Mouse (Mus musculus): ENCODE measurements around the gene Zfp668. TPM values are rescaled to one million over a fixed set of nuclear protein-coding genes. Genes with fewer than 3 reads are reported as not detected.
A peak's percentile ranks its signal among the peaks of the same experiment; 100 is the strongest.
"Not testable (repeated sequence)": the region's sequence is repeated elsewhere in the genome, so short reads cannot be mapped to it uniquely, and the experiment has no call there.

Zfp668 gene
- total RNA-seq, 1 experiment from 2014 or later: 7.0 TPM

DNA sequence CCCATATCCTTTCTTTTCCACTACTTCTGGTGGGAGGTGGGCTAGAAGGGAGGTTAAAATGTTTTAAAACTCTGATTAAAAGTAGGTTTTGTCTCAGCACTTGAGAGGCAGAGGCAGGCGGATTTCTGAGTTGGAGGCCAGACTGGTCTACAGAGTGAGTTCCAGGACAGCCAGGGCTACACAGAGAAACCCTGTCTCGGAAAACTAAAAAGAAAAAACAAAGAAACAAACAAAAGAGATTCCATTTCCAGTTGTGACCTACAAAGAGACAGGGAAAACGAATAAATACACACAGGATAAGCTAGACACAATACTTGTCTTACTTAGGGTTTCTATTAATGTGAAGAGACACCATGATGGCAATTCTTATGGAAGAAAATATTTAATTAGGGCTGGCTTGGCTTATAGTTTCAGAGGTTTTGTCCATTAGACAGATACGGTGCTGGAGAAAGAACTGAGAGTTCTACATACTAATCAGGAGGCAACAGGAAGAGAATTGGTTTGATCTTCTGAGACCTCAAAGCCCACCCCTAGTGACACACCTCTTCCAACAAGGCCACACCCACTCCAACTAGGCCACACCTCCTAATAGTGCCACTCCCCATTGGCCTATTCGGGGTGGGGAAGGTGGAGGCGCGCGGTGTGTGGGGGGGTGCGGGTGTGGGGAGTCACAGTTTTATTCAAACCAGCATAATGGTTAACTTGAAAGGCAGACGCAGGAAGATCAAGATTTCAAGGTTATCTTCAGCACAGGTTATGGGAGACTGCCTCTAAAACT is 21.7 kb upstream of the Zfp668 start:
- ATAC-seq (replicated peaks in 1 of 2; ENCODE audit: insufficient read depth in 1 of 2, low FRiP score in 2 of 2, low TSS enrichment in 1 of 2, low read depth in 1 of 2, poor library complexity in 2 of 2, severe bottlenecking in 2 of 2): no peak

DNA sequence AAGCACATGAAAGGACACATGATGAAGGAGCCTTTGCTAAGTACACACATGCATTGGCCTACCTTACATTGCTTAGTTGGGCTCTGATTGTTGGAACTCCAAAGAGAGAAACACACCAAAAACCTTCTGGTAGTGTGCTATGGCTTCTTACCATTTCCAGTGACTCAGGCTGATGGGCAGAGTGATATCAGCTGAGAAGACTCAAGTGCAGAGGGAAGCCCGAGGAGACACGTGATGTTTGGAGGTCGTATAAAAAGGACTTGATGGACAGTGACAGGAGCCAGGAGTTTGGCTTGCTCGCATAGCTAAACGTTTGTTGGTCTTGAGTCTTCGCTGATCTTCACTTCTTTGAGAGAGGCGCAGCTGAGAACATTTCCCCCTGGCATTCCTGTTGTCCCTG is 20.9 kb upstream of the Zfp668 start:
- ATAC-seq (replicated peaks in 1 of 2; ENCODE audit: insufficient read depth in 1 of 2, low FRiP score in 2 of 2, low TSS enrichment in 1 of 2, low read depth in 1 of 2, poor library complexity in 2 of 2, severe bottlenecking in 2 of 2): no peak

DNA sequence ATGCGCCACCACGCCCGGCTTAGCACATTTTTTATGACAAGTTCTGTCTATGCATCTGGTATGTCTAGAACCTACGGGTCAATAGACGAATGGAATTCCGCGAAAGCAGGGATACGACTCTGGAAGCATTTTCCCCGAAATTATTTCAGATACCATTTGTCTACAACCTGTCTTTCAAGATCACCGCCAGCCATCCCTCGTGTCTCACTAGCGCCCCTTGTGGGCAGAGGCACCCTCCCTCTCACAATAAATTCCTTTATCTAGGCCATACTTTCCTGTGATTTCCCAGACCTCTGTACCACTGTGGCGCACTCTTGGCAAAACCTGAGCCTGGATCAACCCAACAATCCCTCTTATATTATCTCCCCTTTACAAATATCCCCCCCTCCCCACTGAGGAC is 19.8 kb upstream of the Zfp668 start:
- ATAC-seq (replicated peaks in 1 of 2; ENCODE audit: insufficient read depth in 1 of 2, low FRiP score in 2 of 2, low TSS enrichment in 1 of 2, low read depth in 1 of 2, poor library complexity in 2 of 2, severe bottlenecking in 2 of 2): no peak; a peak in 1 of 4 replicates

DNA sequence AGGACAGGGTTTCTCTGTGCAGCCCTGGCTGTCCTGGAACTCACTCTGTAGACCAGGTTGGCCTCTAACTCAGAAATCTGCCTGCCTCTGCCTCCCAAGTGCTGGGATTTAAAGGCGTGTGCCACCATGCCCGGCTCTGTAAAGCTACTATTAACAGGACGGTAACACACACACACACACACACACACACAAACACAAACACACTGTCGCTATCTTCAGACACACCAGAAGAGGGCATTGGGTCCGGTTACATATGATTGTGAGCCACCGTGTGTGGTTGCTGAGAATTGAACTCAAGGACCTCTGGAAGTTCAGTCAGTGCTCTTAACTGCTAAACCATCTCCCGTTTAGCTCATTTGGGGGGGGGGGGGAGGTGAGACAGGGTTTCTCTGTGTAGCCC is 19.3 kb upstream of the Zfp668 start:
- not testable (repeated sequence) for ATAC-seq (replicated peaks in 1 of 2; ENCODE audit: insufficient read depth in 1 of 2, low FRiP score in 2 of 2, low TSS enrichment in 1 of 2, low read depth in 1 of 2, poor library complexity in 2 of 2, severe bottlenecking in 2 of 2)

DNA sequence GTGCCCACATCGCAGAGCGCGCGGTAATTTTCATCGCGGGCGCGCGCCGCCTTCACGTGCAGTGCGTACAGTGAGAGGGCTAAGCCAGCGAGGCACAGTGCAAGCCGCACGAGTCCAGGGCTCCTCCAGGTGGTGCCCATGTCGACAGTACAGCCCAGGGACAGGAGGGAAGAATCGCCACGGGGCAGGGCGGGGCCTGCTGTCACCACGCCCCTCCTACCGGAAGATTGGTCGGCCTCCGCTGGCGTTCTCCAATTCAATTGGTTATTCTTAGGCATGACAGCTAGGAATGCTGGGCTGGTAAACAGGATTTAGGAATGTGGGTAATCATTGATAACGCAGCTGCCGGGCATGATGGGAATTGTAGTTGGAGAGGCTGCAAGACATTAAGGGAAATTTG is 18.8 kb upstream of the Zfp668 start, which contains the start of the genes Gm21974 and Vkorc1:
Gene Gm21974 (minus strand): TSS at position 13 of the 400 bp plus-strand sequence.
Gene Vkorc1 (minus strand): TSS at position 176 of the 400 bp plus-strand sequence.
- peak; percentile 94 to 97 for ATAC-seq (replicated peaks in 1 of 2; ENCODE audit: insufficient read depth in 1 of 2, low FRiP score in 2 of 2, low TSS enrichment in 1 of 2, low read depth in 1 of 2, poor library complexity in 2 of 2, severe bottlenecking in 2 of 2)

DNA sequence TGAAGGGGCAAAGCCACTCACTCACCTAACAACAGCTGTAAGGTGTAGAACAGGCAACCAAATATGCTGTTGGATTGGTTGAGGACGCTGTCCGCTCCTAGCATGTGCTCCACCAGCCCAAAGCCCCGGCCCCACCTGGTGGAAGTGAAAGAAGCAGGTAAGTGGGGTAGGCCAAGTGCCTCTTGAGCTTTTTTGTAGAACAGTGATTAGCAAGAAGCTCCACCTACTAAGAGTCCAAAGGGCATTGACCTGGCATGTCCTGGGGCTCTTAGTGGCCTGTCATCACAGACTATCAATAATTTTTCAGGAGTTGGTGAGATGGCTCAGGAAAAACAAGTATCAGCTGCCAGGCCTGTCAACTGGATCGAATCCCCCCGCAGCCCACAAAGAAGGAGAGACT is 17.9 kb upstream of the Zfp668 start:
- ATAC-seq (replicated peaks in 1 of 2; ENCODE audit: insufficient read depth in 1 of 2, low FRiP score in 2 of 2, low TSS enrichment in 1 of 2, low read depth in 1 of 2, poor library complexity in 2 of 2, severe bottlenecking in 2 of 2): no peak

DNA sequence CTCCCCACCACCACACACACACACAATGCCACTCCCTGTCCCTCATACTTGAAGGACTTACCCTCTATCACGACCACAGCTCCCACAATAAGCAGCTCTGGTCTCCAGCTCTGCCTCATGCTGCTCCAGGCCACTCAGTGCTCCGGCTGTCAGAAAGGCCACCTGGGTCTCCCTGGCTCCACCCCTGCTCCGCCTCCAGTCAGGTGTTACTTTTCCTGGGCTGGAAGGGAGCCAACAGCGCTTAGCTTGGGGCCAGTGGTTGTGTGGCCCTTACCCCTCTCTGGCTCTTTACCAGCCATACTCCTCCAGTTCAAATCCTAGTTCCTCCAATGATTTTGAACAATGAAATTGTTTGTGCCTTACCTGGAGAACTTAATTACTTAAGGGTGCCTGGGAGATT is 14.2 kb upstream of the Zfp668 start, which contains the start of gene Prss53:
Gene Prss53 (minus strand): TSS at position 173 of the 400 bp plus-strand sequence.
- ATAC-seq (replicated peaks in 1 of 2; ENCODE audit: insufficient read depth in 1 of 2, low FRiP score in 2 of 2, low TSS enrichment in 1 of 2, low read depth in 1 of 2, poor library complexity in 2 of 2, severe bottlenecking in 2 of 2): no peak

DNA sequence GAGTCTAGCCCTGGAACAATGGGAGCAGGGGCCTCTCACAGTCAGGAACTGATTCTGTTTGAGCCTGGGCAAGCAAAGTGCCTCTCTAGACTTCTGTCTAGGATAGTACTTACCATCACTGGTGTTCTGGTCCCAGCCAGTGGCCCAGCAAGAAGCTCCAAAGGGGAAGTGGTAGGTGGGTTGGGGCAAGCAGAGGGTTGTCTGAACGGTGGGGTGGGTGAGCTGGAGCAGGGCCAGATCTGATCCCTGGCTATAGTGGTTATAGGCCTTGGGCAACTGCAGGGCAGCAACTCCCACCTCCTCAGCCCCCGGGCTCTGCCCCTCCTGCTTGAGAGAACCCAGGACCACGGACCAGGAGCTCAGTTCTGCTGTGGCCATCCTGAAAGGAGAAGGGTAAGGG is 12.2 kb upstream of the Zfp668 start:
- ATAC-seq (replicated peaks in 1 of 2; ENCODE audit: insufficient read depth in 1 of 2, low FRiP score in 2 of 2, low TSS enrichment in 1 of 2, low read depth in 1 of 2, poor library complexity in 2 of 2, severe bottlenecking in 2 of 2): 0 out of 4 replicates have a peak, but pooled peaks of 1 of the 2 experiments have one; percentile 18

DNA sequence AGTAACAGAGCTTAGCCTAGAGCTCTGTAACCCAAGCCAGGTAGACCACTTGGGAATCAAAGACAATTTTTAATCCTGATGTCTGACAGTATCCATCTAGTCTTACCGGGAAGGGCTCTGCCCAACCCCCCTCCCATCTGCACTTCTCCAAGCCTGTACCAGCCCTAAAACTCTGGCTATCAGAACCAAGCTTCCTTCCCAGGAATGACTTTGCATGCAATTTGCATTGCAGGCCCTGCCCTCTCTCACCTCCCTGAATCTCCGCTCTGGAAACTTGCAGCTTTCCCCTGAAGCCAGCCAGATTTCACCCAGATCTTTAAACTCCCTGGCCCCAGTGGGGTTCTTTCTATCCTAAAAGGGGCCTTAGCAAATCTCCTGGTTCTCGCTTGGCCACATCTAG is 11.2 kb upstream of the Zfp668 start:
- ATAC-seq (replicated peaks in 1 of 2; ENCODE audit: insufficient read depth in 1 of 2, low FRiP score in 2 of 2, low TSS enrichment in 1 of 2, low read depth in 1 of 2, poor library complexity in 2 of 2, severe bottlenecking in 2 of 2): no peak

DNA sequence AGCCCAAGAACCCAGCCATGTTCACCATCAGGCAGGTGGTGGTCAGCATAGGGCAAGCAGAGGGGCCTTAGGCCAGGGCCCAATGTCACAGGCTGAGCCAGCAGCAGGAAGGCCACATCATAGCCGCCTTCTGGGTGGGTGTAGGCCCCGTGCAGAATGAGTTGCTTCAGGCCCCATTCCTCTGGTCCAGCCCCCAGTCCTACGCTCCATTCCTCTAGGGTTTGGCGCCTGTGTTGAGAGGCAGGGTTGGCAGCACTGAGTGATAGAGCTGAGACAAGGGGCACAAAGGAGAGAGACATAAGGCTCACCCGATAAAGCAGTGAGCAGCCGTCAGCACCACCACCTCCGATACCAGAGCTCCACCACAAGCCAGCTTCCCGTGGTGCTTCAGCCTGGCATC is 10.6 kb upstream of the Zfp668 start:
- no peak for ATAC-seq (replicated peaks in 1 of 2; ENCODE audit: insufficient read depth in 1 of 2, low FRiP score in 2 of 2, low TSS enrichment in 1 of 2, low read depth in 1 of 2, poor library complexity in 2 of 2, severe bottlenecking in 2 of 2)

DNA sequence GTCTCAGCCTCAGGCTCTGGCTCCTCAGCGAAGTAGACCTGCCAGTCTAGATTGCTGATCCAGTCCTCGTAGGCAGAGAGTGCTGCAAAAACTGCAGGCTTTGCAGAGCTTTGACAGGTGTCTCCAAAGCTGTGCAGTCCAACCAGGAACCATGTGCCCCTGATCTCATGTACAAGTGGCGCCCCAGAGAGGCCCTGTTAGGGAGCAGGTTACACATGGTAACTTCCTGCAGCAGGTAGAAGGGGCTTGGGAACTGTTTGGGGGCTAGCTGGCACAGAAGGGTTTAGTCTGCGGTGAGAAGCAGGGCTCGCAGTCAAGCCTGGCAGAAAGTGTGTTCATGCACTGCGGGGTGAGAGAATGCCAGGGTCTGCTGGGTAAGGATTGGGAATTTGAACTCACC is 9.9 kb upstream of the Zfp668 start:
- no peak for ATAC-seq (replicated peaks in 1 of 2; ENCODE audit: insufficient read depth in 1 of 2, low FRiP score in 2 of 2, low TSS enrichment in 1 of 2, low read depth in 1 of 2, poor library complexity in 2 of 2, severe bottlenecking in 2 of 2)

DNA sequence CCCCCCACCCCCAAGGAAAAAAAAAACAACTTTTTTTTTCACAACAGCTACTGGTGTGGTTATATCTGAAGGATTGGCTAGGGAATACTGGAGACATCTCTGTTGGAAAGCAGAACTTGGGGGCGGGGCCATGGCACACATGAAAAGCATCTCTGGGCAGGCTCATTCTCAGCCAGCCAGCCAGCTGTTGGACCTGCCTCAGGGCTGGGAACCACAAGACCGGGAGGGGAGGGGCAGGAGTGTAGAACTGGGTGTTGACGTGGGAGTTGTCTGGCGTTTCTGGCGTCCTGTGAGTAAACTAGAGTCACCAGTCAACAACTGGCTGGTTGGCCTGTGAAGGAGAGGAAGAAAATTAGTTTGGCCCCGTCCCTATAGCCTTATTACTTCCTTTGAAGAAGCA is 9.3 kb upstream of the Zfp668 start:
- no peak for ATAC-seq (replicated peaks in 1 of 2; ENCODE audit: insufficient read depth in 1 of 2, low FRiP score in 2 of 2, low TSS enrichment in 1 of 2, low read depth in 1 of 2, poor library complexity in 2 of 2, severe bottlenecking in 2 of 2)

DNA sequence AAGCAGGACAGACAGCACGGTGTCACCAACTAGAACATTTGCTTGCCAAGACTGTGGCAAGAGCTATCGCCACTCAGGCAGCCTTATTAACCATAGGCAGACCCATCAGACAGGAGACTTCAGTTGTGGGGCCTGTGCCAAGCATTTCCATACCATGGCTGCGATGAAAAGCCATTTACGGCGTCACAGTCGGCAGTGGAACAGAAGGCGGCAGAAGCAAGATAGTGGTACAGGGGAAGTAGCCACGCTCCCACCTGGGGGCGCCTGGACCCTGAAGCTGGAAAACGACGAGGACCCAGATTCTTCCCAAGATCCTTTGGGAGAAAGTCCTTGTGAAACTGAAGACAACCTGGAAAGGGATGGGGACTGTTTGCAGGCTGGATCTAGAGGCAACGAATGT is 3.8 kb upstream of the Zfp668 start:
- no peak for ATAC-seq (replicated peaks in 1 of 2; ENCODE audit: insufficient read depth in 1 of 2, low FRiP score in 2 of 2, low TSS enrichment in 1 of 2, low read depth in 1 of 2, poor library complexity in 2 of 2, severe bottlenecking in 2 of 2)

DNA sequence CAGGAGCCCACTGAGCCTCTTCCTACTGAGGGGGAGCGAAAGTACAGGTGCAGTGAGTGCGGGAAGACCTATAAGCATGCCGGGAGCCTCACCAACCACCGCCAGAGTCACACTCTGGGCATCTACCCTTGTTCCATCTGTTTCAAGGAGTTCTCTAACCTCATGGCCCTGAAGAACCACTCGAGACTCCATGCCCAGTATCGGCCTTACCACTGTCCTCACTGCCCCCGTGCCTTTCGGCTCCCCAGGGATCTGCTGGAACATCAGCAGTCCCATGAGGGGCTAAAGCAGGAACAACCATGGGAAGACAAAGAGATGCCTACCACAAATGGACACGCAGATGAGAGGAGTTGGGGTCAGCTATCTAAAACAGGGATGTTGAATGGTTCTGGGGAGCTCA is 2.7 kb upstream of the Zfp668 start:
- no peak for ATAC-seq (replicated peaks in 1 of 2; ENCODE audit: insufficient read depth in 1 of 2, low FRiP score in 2 of 2, low TSS enrichment in 1 of 2, low read depth in 1 of 2, poor library complexity in 2 of 2, severe bottlenecking in 2 of 2)

DNA sequence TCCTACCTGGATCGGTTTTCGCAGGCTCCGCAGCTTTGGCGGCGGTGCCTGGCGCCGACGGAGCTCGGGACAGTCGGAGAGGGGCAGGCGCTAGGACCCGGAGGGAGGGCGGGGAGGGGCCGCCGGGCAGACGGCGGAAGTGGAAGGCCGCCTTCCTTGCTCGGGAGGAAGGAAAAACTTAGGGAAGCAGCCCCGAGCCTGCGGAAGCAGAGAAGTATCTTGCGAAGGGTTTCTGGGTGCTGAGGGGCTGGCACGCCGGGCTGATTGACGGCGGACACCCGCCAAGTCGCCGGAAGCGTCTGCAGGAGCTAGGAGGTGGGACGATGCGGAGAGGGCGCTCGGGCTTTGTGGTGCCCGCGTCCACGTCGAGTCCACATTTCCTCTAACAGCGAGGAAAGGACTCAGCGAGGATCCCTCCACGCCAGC is 574 bp downstream of the Zfp668 start, which contains the start of gene Zfp646:
Gene Zfp646 (plus strand): TSS at position 181 of the 426 bp plus-strand sequence.
- peak; percentile 28 to 69 for ATAC-seq (replicated peaks in 1 of 2; ENCODE audit: insufficient read depth in 1 of 2, low FRiP score in 2 of 2, low TSS enrichment in 1 of 2, low read depth in 1 of 2, poor library complexity in 2 of 2, severe bottlenecking in 2 of 2)

DNA sequence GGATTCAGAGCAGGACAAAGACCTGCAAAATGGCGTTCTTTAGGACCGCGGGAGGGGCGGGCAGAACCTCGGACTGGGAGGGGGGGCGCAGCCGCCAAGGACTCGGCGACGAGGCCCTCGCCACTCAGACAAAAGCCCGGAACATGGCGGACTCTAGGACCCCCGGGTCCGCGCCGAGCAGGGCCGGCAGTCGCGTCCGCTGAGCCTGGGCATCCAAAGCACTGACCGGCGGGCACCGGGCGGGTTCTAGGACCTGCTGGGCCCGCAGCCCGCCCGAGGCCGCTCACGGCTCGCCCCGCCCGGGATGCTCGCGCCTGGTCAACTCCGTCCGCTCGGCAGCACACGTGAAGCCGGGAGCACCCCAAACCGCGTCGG is 1.0 kb downstream of the Zfp668 start:
- peak; percentile 60 to 66 for ATAC-seq (replicated peaks in 1 of 2; ENCODE audit: insufficient read depth in 1 of 2, low FRiP score in 2 of 2, low TSS enrichment in 1 of 2, low read depth in 1 of 2, poor library complexity in 2 of 2, severe bottlenecking in 2 of 2)

DNA sequence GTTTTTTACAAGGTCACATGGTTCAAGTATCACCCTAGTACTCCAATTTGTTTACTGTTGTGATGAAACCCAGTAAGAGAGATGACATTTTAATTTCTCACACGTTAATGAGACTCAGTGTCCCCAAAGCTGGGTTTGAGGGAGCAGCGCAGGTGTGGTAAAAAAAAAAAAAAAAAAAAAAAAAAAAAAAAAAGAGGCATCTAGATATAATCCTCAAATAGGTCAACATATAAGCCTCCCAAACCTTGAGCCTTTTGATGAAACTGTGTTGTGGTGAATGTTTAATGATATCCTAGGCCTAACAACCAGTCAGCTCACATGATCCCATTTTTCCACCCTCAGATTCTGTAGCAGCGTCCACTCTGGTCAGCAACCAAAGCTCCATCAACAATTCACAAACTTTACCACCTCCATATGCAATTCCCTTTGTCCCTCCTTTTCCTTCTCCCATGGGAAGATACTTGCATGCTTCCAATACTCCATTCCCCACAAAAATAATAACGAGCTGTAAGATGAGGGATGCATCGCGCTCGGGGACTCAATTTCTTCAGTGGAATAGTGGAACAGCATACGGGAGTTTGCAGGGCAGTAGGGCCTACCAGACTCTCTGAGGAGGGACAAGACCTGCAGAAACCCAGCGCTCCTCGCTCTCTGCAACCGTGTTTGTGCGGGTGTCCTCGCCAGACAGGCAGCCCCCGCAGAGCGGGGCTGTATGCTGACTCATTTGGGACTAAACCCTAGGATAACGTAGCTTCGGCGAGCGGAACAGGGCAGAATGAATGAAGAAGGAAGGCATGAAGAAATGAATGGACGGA is 1.6 kb downstream of the Zfp668 start:
- ATAC-seq (replicated peaks in 1 of 2; ENCODE audit: insufficient read depth in 1 of 2, low FRiP score in 2 of 2, low TSS enrichment in 1 of 2, low read depth in 1 of 2, poor library complexity in 2 of 2, severe bottlenecking in 2 of 2): peak in 1 of 2 experiments; percentile 22; a peak in 1 of 4 replicates

DNA sequence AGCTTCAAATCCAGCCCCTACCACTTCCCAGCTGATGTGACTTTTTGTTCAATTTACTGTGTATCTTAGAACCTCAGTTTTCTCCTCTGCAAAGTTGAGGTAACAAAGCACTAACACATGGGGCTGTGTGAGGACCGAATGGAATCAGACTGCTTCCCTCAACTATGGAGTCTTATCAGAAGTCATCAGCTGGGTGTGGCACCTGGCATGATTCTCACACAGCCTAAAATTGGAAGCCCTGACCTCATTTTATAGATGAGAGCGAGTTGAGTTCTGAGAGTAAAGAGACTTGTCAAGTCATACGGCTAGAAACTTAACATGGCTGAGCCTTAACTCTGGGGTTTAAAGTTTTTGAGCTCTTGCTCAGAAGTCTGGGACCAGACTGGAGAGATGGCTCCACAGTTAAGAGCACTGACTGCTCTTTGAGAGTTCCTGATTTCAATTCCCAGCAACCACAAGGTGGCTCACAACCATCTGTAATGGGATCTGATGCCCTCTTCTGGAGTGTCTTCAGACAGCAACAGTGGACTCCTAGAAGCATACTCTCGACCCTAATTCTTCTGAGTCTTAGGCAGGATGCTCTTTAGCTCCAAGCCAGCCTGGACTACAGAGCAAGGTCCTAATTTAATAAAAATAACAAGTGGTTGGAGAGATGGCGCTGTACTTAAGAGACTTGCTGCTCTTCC is 6.3 kb downstream of the Zfp668 start:
- ATAC-seq (replicated peaks in 1 of 2; ENCODE audit: insufficient read depth in 1 of 2, low FRiP score in 2 of 2, low TSS enrichment in 1 of 2, low read depth in 1 of 2, poor library complexity in 2 of 2, severe bottlenecking in 2 of 2): no peak

All from hematopoietic stem cell, adult 5-6 weeks (primary cell).